Mouse (Mus musculus): ENCODE measurements around the gene Gng10. TPM values are rescaled to one million over a fixed set of nuclear protein-coding genes. Genes with fewer than 3 reads are reported as not detected.

Gene Gng10
- polyA plus RNA-seq, 1 experiment from 2014 or later: 195 TPM

DNA sequence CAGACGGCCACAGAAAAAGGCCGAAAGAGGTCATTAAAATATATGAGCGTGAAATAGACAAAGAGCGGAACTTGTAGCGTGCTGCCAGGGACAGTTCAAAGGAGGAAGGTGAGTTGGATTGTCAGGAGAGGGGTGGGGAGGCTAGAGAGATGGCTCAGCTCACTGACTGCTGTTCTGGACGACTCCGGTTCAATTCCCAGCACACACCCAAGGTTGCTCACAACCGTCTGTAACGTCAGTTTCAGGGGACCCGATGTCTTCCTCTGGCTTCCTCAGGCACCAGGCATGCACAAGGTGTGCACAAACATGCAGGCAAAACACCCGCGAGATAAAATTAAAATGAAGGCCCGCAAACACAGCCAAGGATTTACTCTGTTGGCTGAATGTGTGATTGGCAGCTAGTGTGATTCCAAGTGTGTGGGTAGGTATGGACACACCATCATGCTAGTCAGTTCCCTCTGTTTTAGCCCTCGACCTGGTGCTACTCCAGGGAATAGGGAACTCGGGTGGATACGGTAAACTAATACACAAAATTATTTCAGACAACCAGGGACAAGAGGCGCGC, 980 bp downstream of the Gng10 start:
- Histone ChIP-seq H3K9me3 (peaks cover 2% of the 10 kb centered on the region; the same call in 1 of the 2 replicates), H3K4me2 (replicated peaks) (peak overlapping the region; percentile 67), H3K36me3 (peaks cover 30% of the 10 kb centered on the region), H3K4me1 (peaks cover 12% of the 10 kb centered on the region), H3K4me3 (peak overlapping the region; percentile 86), H3K9ac (peak overlapping the region; percentile 85), H3K27me3 (no peaks in the 10 kb centered on the region), H3K27ac (no peak overlapping the region)
- ATAC-seq (ENCODE audit: low FRiP score, low read depth): no peak
- WGBS: 53% methylated on average over 18 of the region's 18 CpGs

DNA sequence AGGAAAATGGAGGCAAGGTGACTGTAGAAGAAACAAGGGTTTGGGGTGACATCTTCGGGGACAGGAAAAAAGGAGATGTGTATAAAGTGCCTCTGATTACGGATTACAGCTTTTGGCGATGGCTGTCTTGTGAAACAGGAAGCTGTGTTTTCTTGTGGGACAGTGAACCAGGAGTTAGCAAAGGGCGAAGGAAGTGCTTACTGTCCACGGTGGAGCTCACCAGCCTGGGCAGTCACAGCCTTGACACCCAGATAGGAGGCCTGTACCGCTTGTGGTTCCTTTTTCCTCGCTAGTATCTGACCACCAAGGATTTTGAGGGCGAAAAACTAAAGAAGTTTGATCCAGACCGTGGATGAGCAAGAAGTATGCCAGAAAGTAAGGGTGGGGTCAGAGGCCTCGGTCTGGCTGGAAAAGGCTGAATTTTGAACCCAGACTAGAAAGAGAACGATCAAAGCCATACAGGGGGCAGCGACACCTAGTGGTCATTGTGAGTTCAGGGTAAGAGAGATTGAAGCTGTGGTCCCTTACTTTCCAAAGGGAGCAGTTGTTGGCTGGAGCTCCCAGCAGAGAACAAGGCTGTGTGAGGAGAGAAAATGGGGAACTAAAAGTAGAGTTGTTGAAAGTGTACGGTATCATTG, 1.7 kb downstream of the Gng10 start:
- peaks cover 33% of the 10 kb centered on the region for H3K36me3 ChIP-seq
- no peak overlapping the region for H3K4me3 ChIP-seq
- 50% methylated on average over 13 of the region's 13 CpGs for WGBS
- H3K27ac ChIP-seq: no peak overlapping the region; the same call in 1 of the 2 replicates
- no peak for ATAC-seq (ENCODE audit: low FRiP score, low read depth)
- H3K4me2 ChIP-seq (replicated peaks): peak overlapping the region; percentile 67
- no peak overlapping the region for H3K9ac ChIP-seq
- peaks cover 2% of the 10 kb centered on the region; the same call in 1 of the 2 replicates for H3K9me3 ChIP-seq
- H3K27me3 ChIP-seq: no peaks in the 10 kb centered on the region
- peaks cover 12% of the 10 kb centered on the region for H3K4me1 ChIP-seq

DNA sequence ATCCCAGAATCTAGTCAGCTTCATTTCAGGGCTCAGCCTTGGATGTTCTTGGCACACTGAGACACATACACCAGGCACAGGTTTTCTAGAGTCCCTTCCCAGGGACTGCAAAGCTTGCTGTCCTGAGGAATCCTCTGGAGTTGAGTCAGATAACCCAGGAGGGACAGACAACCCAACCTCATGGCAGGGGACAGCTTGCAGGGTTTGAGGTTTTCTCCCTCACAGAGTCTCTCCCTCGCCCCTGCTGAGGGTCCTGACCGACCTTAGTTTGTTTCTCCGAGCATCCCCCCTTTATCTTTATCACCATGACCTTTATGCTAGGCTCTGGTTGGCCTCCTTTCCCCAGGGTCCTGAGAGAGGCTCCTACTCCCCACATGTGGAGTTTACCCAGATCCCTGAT, 2.6 kb downstream of the Gng10 start:
- H3K4me1 ChIP-seq: peaks cover 12% of the 10 kb centered on the region
- no peak overlapping the region for H3K4me2 ChIP-seq (replicated peaks)
- no peak overlapping the region for H3K27ac ChIP-seq
- H3K27me3 ChIP-seq: no peaks in the 10 kb centered on the region
- H3K4me3 ChIP-seq: no peak overlapping the region
- no peak for ATAC-seq (ENCODE audit: low FRiP score, low read depth)
- H3K36me3 ChIP-seq: peaks cover 39% of the 10 kb centered on the region
- WGBS: 83% methylated on average over 3 of the region's 3 CpGs
- peaks cover 2% of the 10 kb centered on the region; the same call in 1 of the 2 replicates for H3K9me3 ChIP-seq
- H3K9ac ChIP-seq: no peak overlapping the region

DNA sequence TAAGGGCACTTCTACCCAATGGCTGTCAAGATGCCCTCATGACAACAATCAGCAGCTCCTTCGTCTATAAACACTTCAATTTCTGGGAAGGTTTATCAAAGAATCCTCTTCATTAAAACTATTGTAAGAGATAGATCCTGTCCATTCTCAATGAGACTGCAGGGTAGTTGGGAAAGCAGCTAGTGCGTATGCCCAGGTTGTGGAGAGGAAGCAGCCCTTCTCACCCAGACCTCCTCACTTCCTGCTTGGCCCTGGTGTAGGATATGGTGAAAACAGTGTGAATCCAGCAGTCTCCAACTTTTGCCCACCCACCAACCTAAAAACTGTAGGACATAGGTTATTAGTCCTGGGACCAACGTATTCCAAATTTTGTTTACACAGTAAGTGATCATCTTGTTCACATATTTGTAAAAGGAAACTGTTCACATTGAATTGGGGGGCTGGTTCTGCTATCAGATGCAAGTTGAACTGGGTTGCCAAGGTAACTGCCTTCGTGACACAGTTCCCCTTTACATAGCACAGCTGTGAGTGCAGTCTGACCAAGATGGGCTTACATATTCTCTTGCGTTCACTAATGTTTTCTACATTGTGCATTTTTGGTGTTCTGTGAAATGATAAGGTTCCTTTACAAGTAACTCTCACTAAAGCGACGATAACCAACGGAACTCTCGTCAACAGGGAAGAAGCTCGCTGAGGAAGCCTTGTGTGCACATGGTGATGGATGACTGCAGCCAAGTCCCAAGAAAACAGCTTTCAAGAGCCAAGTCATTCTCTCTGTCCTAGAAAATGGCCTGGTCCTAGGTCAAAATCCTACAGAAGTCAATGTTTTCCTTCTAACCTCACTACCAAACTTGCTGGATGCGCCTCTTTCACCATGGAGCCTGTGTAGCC, 5.8 kb downstream of the Gng10 start:
- Histone ChIP-seq H3K36me3 (peaks cover 46% of the 10 kb centered on the region), H3K27ac (no peak overlapping the region), H3K9ac (no peak overlapping the region), H3K9me3 (no peaks in the 10 kb centered on the region; the same call in 1 of the 2 replicates), H3K27me3 (no peaks in the 10 kb centered on the region), H3K4me1 (peaks cover 12% of the 10 kb centered on the region), H3K4me3 (no peak overlapping the region), H3K4me2 (replicated peaks) (no peak overlapping the region)
- ATAC-seq (ENCODE audit: low FRiP score, low read depth): no peak
- 90% methylated on average over 11 of the region's 11 CpGs for WGBS

DNA sequence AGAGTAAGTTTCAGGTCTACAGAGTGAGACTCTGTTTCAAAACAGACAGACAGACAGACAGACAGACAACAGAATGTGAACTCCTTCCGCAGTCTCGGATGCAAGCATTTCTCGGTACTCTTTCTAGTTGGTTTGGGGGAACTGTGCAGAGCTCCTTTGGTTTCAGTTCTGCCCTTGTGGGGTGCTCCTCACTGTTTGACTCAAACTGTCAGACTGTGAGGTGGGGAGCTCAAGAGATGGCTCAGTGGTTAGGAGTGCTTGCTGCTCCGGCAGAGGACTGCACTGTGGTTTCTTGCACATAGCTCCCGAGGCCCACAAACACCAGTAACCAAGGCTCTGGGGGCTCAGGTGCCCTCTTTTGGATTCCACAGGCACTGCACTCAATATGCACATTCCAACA, 8.2 kb downstream of the Gng10 start:
- Histone ChIP-seq H3K27ac (no peak overlapping the region), H3K4me3 (no peak overlapping the region), H3K4me1 (no peaks in the 10 kb centered on the region), H3K27me3 (no peaks in the 10 kb centered on the region), H3K36me3 (peaks cover 45% of the 10 kb centered on the region), H3K4me2 (replicated peaks) (no peak overlapping the region), H3K9me3 (no peaks in the 10 kb centered on the region; the same call in 1 of the 2 replicates), H3K9ac (no peak overlapping the region)
- ATAC-seq (ENCODE audit: low FRiP score, low read depth): no peak
- WGBS: 95% methylated on average over 5 of the region's 5 CpGs

DNA sequence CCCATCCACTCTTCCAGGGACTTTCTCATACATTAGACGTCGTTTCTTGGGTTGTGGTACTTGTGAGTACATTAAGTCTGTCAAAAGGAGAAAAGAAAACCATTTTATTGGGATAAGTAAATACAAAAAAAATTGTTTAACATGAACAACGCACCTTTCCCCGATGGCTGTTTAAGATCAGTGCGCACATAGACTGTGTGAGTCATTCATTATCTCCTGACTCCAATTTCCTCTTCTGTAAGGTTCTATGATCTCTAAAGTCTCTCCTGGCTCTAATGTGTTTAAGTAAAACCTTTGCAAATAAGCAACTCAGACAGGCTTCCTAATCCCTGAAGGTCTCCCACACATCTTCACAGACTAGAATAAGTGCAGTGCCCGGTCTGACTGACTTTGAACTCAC, 9.0 kb downstream of the Gng10 start:
- Histone ChIP-seq H3K9ac (no peak overlapping the region), H3K27me3 (no peaks in the 10 kb centered on the region), H3K4me2 (replicated peaks) (no peak overlapping the region), H3K27ac (no peak overlapping the region), H3K4me3 (no peak overlapping the region), H3K9me3 (no peaks in the 10 kb centered on the region; the same call in 1 of the 2 replicates), H3K4me1 (no peaks in the 10 kb centered on the region), H3K36me3 (peaks cover 37% of the 10 kb centered on the region)
- no peak for ATAC-seq (ENCODE audit: low FRiP score, low read depth)
- 91% methylated on average over 6 of the region's 6 CpGs for WGBS

DNA sequence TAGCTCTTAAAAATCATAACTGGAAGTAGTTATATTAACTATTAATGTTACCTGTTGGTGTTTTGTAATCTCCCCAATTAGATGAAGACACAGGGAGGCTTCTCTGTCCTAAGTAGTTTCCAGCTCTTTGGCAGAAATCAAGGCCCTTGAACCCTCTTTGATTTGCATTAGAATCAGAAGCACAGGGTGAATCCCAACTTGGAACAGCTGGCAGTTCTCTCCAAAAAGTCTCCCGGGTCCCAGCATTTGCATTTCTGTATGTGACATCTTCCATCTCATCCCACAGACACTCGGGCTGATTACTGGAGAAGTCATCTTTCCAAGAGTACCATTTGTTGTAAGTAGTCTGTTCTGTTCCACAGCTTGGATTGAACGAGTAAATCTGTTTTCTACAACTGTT, 12.3 kb downstream of the Gng10 start:
- ATAC-seq (ENCODE audit: low FRiP score, low read depth): no peak
- Histone ChIP-seq H3K4me1 (no peaks in the 10 kb centered on the region), H3K9ac (no peak overlapping the region), H3K4me2 (replicated peaks) (no peak overlapping the region), H3K36me3 (peaks cover 8% of the 10 kb centered on the region), H3K4me3 (no peak overlapping the region), H3K27me3 (no peaks in the 10 kb centered on the region), H3K9me3 (no peaks in the 10 kb centered on the region; the same call in 1 of the 2 replicates), H3K27ac (no peak overlapping the region)
- WGBS: 44% methylated on average over 3 of the region's 3 CpGs

DNA sequence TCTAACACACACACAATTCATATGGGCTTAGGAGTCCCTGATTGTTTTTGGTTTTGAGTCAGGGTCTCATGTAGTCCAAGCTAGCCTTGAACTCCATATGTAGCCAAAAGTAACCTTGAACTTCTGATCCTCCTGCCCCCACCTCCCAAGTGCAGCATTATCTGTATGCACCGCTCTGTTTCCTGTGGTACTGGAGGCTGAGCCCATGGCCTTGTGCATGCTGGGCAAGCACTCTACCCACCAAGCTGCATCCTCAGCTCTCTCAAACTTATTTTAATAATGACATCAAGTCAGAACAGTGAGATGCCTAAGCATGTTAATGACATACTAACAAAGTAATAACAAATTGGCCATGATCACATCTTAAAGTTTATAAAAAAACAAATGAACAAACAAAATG, 16.2 kb downstream of the Gng10 start:
- no peaks in the 10 kb centered on the region for H3K9me3 ChIP-seq
- WGBS: 100% methylated on average over 1 of the region's 1 CpGs
- no peaks in the 10 kb centered on the region for H3K4me1 ChIP-seq
- H3K36me3 ChIP-seq: no peaks in the 10 kb centered on the region
- no peak overlapping the region for H3K9ac ChIP-seq
- no peak overlapping the region for H3K4me2 ChIP-seq (replicated peaks)
- no peak overlapping the region for H3K4me3 ChIP-seq
- no peak for ATAC-seq (ENCODE audit: low FRiP score, low read depth)
- H3K27me3 ChIP-seq: no peaks in the 10 kb centered on the region
- no peak overlapping the region for H3K27ac ChIP-seq

DNA sequence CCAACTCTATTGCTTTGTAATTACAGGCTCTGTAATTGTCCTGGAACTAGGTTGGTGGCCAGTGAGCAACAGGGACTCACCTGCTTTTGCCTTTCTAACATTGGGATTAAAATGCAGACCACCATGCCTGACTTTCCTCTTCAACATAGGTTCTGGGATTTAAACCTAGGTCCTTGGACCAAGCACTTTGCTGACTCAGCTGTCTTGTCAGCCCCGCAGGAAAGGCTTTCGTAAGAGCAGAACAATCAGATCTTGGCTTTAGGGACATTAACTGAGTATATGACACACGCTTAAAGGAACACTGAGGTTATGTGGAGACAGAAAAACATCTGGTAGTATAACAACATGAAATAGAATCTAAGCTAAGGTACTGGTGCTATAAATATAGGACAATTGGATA, 23.0 kb downstream of the Gng10 start:
- H3K9ac ChIP-seq: no peak overlapping the region
- no peak overlapping the region for H3K4me2 ChIP-seq (replicated peaks)
- H3K27ac ChIP-seq: no peak overlapping the region
- H3K27me3 ChIP-seq: no peaks in the 10 kb centered on the region
- H3K4me3 ChIP-seq: no peak overlapping the region
- ATAC-seq (ENCODE audit: low FRiP score, low read depth): no peak
- no peaks in the 10 kb centered on the region for H3K9me3 ChIP-seq
- WGBS: 81% methylated on average over 3 of the region's 3 CpGs
- no peaks in the 10 kb centered on the region for H3K4me1 ChIP-seq
- no peaks in the 10 kb centered on the region for H3K36me3 ChIP-seq

DNA sequence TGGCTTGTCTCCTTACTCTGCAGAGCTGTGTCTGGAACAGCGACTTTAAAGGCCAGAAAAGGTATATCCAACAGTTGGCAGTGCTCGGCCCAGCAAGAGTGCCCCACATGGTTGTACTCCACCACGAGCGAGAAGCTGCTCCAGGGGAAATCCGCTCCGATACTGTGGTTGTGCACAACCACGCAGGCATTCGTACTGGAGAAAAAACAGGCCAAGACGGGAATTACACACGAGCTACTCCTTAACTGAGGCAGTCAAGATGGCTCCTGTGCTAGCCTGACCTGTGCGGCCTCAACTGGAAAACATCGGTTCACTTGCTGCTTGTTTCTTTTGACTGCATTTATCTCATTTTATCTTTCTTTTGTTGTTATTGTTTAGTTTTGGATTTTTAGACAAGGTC, 27.6 kb downstream of the Gng10 start:
- Histone ChIP-seq H3K9ac (no peak overlapping the region), H3K36me3 (no peaks in the 10 kb centered on the region), H3K27me3 (no peaks in the 10 kb centered on the region), H3K9me3 (no peaks in the 10 kb centered on the region), H3K4me1 (no peaks in the 10 kb centered on the region), H3K27ac (no peak overlapping the region), H3K4me3 (no peak overlapping the region), H3K4me2 (replicated peaks) (no peak overlapping the region)
- 77% methylated on average over 12 of the region's 12 CpGs for WGBS
- no peak for ATAC-seq (ENCODE audit: low FRiP score, low read depth)

DNA sequence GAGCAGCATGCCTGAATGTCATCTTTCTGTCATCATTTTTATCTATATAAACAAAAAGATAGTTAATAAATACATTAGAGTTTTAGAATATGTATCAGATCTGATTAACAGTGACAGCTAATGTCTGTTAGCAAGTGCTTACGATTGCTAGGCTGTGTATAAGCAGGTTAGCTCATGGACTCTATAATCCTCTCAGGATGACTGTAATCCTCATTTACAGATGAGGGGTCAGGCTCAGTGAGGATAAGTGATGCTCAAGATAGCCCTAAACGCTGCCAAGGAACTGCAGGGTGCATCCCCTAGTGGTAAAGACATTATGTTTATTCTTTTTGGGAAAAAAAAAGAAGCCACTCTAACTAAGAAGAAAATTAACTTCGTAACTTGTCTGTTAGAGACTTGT, 34.4 kb downstream of the Gng10 start:
- no peaks in the 10 kb centered on the region for H3K27me3 ChIP-seq
- no peak overlapping the region for H3K4me3 ChIP-seq
- no peak overlapping the region for H3K4me2 ChIP-seq (replicated peaks)
- H3K9ac ChIP-seq: no peak overlapping the region
- no peaks in the 10 kb centered on the region for H3K36me3 ChIP-seq
- no peaks in the 10 kb centered on the region for H3K9me3 ChIP-seq
- H3K27ac ChIP-seq: no peak overlapping the region
- ATAC-seq (ENCODE audit: low FRiP score, low read depth): no peak
- WGBS: 52% methylated on average over 3 of the region's 3 CpGs
- H3K4me1 ChIP-seq: no peaks in the 10 kb centered on the region

DNA sequence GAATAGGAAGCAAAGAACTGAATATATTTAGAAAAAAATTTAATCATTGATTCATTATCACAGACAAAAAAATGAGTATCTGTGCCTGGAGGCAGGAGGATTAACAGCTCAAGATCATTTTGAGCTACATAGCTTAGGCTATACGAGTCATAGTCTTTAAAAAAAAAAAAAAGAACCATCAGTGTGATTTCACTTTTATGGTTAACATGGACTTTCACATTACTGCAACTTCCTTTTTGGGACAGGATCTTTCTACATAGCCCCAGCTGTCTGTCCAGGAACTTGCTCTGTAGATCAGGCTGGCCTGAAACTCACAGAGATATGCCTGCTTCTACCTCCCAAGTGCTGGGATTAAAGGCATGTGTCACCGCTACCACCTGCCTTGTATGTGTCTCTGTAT, 48.5 kb downstream of the Gng10 start:
- ATAC-seq (ENCODE audit: low FRiP score, low read depth): no peak
- no peak overlapping the region for H3K4me3 ChIP-seq

More for the DNA sequence above, 48.5 kb downstream of the Gng10 start:
- Histone ChIP-seq H3K27ac (no peak overlapping the region), H3K4me1 (no peaks in the 10 kb centered on the region), H3K9me3 (no peaks in the 10 kb centered on the region), H3K36me3 (no peaks in the 10 kb centered on the region), H3K9ac (no peak overlapping the region), H3K4me2 (replicated peaks) (no peak overlapping the region), H3K27me3 (no peaks in the 10 kb centered on the region)
- 73% methylated on average over 2 of the region's 2 CpGs for WGBS
